Mouse (Mus musculus): Measurements from ENCODE around the gene Gm49355. TPM values are rescaled to one million over a fixed set of nuclear protein-coding genes. Genes with fewer than 3 reads are reported as not detected.

Gm49355 gene
- total and polyA plus RNA-seq, 2 experiments = 0.18 TPM; not detected in 1

GRCm38 (mm10) chr14:12334925-12335324, 51.1 kb downstream of the Gm49355 start:
- Histone ChIP-seq H3K27ac (replicated peaks; ENCODE audit: insufficient read depth, low read depth, low read length) (no peak overlapping the region), H3K27me3 (ENCODE audit: control insufficient read depth, insufficient read depth, low read length) (peaks cover 7% of the 10 kb centered on the region), H3K36me3 (ENCODE audit: control insufficient read depth, insufficient read depth, low read length) (no peaks in the 10 kb centered on the region), H3K4me1 (ENCODE audit: control insufficient read depth, insufficient read depth, low read length) (no peaks in the 10 kb centered on the region), H3K9ac (ENCODE audit: low read depth, low read length) (no peak overlapping the region), H3K79me2 (ENCODE audit: control insufficient read depth, insufficient read depth, low read length) (no peaks in the 10 kb centered on the region), H3K4me3 (ENCODE audit: insufficient read depth, low read depth, low read length) (no peak overlapping the region)
- TF ChIP-seq CTCF (IDR thresholded peaks at IDR 0.05; ENCODE audit: low read depth, low read length) (no peak), POLR2A (IDR thresholded peaks at IDR 0.05; ENCODE audit: extremely low read depth, insufficient read depth, low read length) (no peak)
- no peak for DNase-seq (ENCODE audit: extremely low read depth, low read depth, low spot score)
- WGBS = 52% methylated on average over 7 of the region's 7 CpGs

DNA sequence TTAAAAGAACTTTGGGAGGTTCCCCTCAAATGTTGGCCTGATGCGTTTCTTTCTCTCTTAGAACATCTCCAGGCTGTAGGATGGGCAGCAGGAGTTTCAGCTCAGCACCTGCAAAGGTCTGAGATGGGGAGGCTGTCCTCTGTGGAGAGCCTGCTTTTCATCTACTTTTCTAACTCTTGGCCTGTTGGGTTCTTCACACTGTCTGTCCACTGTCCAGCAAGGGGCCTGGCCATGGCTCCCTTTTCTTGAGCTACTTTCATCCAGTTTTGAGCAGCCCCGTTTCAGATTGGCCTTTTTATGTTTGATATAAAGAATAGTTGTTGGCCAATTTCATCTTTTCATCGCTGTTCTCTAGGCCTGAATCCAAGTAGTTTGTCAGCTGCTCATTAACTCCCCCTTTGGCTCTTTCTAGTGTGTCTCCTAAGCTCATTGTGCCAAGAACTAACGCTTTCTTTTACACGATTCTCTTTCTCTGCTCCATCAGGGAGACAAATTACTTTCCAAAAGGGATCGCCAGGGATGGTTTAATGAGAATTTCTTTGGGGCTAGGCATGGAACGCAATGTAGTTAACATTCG, 53.7 kb downstream of the Gm49355 start:
- no peaks in the 10 kb centered on the region for H3K36me3 ChIP-seq (ENCODE audit: control insufficient read depth, insufficient read depth, low read length)
- no peak overlapping the region for H3K9ac ChIP-seq (ENCODE audit: low read depth, low read length)
- peaks cover 17% of the 10 kb centered on the region for H3K27me3 ChIP-seq (ENCODE audit: control insufficient read depth, insufficient read depth, low read length)
- no peak for DNase-seq (ENCODE audit: extremely low read depth, low read depth, low spot score)
- 14% methylated on average over 8 of the region's 8 CpGs for WGBS
- TF ChIP-seq POLR2A (IDR thresholded peaks at IDR 0.05; ENCODE audit: extremely low read depth, insufficient read depth, low read length) (no peak), CTCF (IDR thresholded peaks at IDR 0.05; ENCODE audit: low read depth, low read length) (no peak)
- H3K4me3 ChIP-seq (ENCODE audit: insufficient read depth, low read depth, low read length) = no peak overlapping the region
- H3K27ac ChIP-seq (replicated peaks; ENCODE audit: insufficient read depth, low read depth, low read length) = no peak overlapping the region
- no peaks in the 10 kb centered on the region for H3K4me1 ChIP-seq (ENCODE audit: control insufficient read depth, insufficient read depth, low read length)
- H3K79me2 ChIP-seq (ENCODE audit: control insufficient read depth, insufficient read depth, low read length) = no peaks in the 10 kb centered on the region

- Histone ChIP-seq H3K27me3 (ENCODE audit: control insufficient read depth, insufficient read depth, low read length) (peaks cover 21% of the 10 kb centered on the region), H3K79me2 (ENCODE audit: control insufficient read depth, insufficient read depth, low read length) (no peaks in the 10 kb centered on the region), H3K27ac (replicated peaks; ENCODE audit: insufficient read depth, low read depth, low read length) (no peak overlapping the region), H3K9ac (ENCODE audit: low read depth, low read length) (no peak overlapping the region), H3K4me1 (ENCODE audit: control insufficient read depth, insufficient read depth, low read length) (no peaks in the 10 kb centered on the region), H3K36me3 (ENCODE audit: control insufficient read depth, insufficient read depth, low read length) (no peaks in the 10 kb centered on the region), H3K4me3 (ENCODE audit: insufficient read depth, low read depth, low read length) (no peak overlapping the region)
- TF ChIP-seq CTCF (IDR thresholded peaks at IDR 0.05; ENCODE audit: low read depth, low read length) (no peak), POLR2A (IDR thresholded peaks at IDR 0.05; ENCODE audit: extremely low read depth, insufficient read depth, low read length) (no peak)
- DNase-seq (ENCODE audit: extremely low read depth, low read depth, low spot score) = no peak
- 9% methylated on average over 16 of the region's 16 CpGs for WGBS
These were observed 54.4 kb downstream of the Gm49355 start for GRCm38 (mm10) chr14:12337998-12338809.

DNA sequence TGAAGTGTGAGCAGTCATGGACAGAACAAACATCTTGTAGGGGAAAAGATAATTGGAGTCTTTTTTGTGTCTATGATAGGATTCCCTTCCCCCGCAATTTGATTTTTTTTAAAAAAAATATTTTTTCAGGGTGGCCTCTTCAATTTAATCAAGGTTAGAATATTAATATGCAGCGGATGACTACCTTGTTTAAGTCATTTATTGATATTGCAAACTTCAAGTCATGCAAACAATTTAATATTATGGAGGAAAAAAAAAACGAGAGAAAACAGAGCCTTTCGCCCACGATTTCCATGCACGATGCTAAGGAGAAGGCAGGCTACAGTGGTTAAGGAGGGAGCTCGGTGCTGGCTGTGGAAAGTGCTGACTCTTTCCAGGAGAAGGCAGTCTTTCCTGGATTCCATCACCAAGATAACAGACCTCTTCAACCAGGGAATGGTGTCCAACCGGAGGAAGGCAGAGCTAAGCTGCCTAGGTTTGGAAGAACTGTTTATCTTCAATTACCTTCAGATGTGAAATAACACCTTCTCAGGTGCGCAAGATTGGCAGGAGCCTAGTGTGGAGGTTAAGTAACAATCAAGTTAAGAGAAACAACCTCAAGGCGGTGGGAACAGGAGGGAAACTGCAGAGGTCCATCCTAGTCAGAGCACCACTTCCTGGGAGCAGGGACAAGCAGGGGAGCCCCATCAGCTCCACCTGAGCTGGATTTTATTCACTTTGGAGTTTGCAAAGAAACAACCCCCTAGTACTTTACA, 55.2 kb downstream of the Gm49355 start:
- Histone ChIP-seq H3K4me1 (ENCODE audit: control insufficient read depth, insufficient read depth, low read length) (no peaks in the 10 kb centered on the region), H3K4me3 (ENCODE audit: insufficient read depth, low read depth, low read length) (no peak overlapping the region), H3K36me3 (ENCODE audit: control insufficient read depth, insufficient read depth, low read length) (no peaks in the 10 kb centered on the region), H3K79me2 (ENCODE audit: control insufficient read depth, insufficient read depth, low read length) (no peaks in the 10 kb centered on the region), H3K9ac (ENCODE audit: low read depth, low read length) (no peak overlapping the region), H3K27ac (replicated peaks; ENCODE audit: insufficient read depth, low read depth, low read length) (no peak overlapping the region), H3K27me3 (ENCODE audit: control insufficient read depth, insufficient read depth, low read length) (peaks cover 26% of the 10 kb centered on the region)
- no peak for DNase-seq (ENCODE audit: extremely low read depth, low read depth, low spot score)
- no peak for TF ChIP-seq POLR2A (IDR thresholded peaks at IDR 0.05; ENCODE audit: extremely low read depth, insufficient read depth, low read length)
- TF ChIP-seq CTCF (IDR thresholded peaks at IDR 0.05; ENCODE audit: low read depth, low read length) = no peak
- WGBS = 6% methylated on average over 10 of the region's 10 CpGs

- Histone ChIP-seq H3K4me3 (ENCODE audit: insufficient read depth, low read depth, low read length) (no peak overlapping the region), H3K9ac (ENCODE audit: low read depth, low read length) (no peak overlapping the region), H3K27me3 (ENCODE audit: control insufficient read depth, insufficient read depth, low read length) (peaks cover 30% of the 10 kb centered on the region), H3K79me2 (ENCODE audit: control insufficient read depth, insufficient read depth, low read length) (no peaks in the 10 kb centered on the region), H3K27ac (replicated peaks; ENCODE audit: insufficient read depth, low read depth, low read length) (no peak overlapping the region), H3K4me1 (ENCODE audit: control insufficient read depth, insufficient read depth, low read length) (no peaks in the 10 kb centered on the region; the same call in 1 of the 2 replicates), H3K36me3 (ENCODE audit: control insufficient read depth, insufficient read depth, low read length) (no peaks in the 10 kb centered on the region)
- DNase-seq (ENCODE audit: extremely low read depth, low read depth, low spot score) = no peak
- WGBS = 3% methylated on average over 19 of the region's 19 CpGs
- TF ChIP-seq POLR2A (IDR thresholded peaks at IDR 0.05; ENCODE audit: extremely low read depth, insufficient read depth, low read length) = no peak
- no peak for TF ChIP-seq CTCF (IDR thresholded peaks at IDR 0.05; ENCODE audit: low read depth, low read length)
These were observed 56.7 kb downstream of the Gm49355 start for GRCm38 (mm10) chr14:12340238-12341074.
